Mouse (Mus musculus): Measurements from ENCODE around the gene Clpb. TPM values are rescaled to one million over a fixed set of nuclear protein-coding genes. Genes with fewer than 3 reads are reported as not detected.

Clpb gene
- polyA plus RNA-seq, 1 experiment from 2014 or later, result 40.2 TPM

DNA sequence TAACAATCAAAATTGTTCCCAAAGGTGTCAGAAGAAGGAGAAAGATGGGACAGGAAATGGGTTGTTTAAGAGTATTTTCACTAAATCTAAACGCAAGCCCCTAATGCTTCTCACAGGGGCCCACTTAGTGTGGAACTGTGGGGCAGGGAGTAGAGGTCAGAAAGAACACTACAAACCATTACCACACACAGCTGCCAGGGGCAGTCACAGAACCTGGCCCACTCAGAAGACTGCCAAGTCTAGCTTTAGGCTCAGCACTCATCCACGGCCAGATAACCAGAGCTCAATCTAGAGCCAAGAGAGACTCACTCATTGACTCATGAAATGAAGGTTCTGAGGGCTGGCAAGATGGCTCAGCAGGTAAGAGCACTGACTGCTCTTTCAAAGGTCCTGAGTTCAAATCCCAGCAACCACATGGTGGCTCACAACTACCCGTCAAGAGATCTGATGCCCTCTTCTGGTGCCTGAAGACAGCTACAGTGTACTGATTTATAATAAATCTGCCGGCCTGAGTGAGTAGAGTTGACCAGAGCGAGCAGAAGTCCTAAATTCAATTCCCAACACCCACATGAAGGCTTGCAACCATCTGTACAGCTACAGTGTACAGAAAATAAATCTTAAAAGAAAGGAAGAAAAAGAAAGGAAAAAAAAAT is 172.2 kb downstream of the Clpb start:
- 25% methylated on average over 5 of the region's 5 CpGs for WGBS
- Histone ChIP-seq H3K36me3 (ENCODE audit: control insufficient read depth, insufficient read depth, low read length) (peaks cover 28% of the 10 kb centered on the region), H3K9ac (ENCODE audit: low read length) (peak overlapping the region; percentile 95; the same call in 1 of the 2 replicates), H3K4me2 (replicated peaks; ENCODE audit: low read depth) (peak overlapping the region; percentile 91), H3K4me1 (replicated peaks; ENCODE audit: control insufficient read depth, insufficient read depth) (peaks cover 7% of the 10 kb centered on the region; the same call in 1 of the 2 replicates), H3K4me3 (ENCODE audit: low read depth, low read length) (peak overlapping the region; percentile 87), H3K27me3 (ENCODE audit: control insufficient read depth, insufficient read depth, low read length) (no peaks in the 10 kb centered on the region), H3K27ac (replicated peaks) (peak overlapping the region; percentile 94), H3K9me3 (ENCODE audit: control insufficient read depth, low read length) (no peaks in the 10 kb centered on the region)
- no peak for TF ChIP-seq EP300 (optimal IDR thresholded peaks at IDR 0.05)
- TF ChIP-seq CTCF (IDR thresholded peaks at IDR 0.05; ENCODE audit: low read depth), result peak; percentile 46
- DNase-seq (ENCODE audit: low spot score), result no peak
- no peak for ATAC-seq (ENCODE audit: low FRiP score, low TSS enrichment)

- no peak for TF ChIP-seq CTCF (IDR thresholded peaks at IDR 0.05; ENCODE audit: low read depth)
- TF ChIP-seq EP300 (optimal IDR thresholded peaks at IDR 0.05), result no peak
- peaks cover 19% of the 10 kb centered on the region for H3K36me3 ChIP-seq (ENCODE audit: control insufficient read depth, insufficient read depth, low read length)
- peak; percentile 83 for DNase-seq (ENCODE audit: low spot score)
- no peaks in the 10 kb centered on the region for H3K9me3 ChIP-seq (ENCODE audit: control insufficient read depth, low read length)
- H3K9ac ChIP-seq (ENCODE audit: low read length), result peak overlapping the region; percentile 95
- no peaks in the 10 kb centered on the region for H3K27me3 ChIP-seq (ENCODE audit: control insufficient read depth, insufficient read depth, low read length)
- ATAC-seq (ENCODE audit: low FRiP score, low TSS enrichment), result peak; percentile 36
- H3K4me3 ChIP-seq (ENCODE audit: low read depth, low read length), result peak overlapping the region; percentile 87
- WGBS, result under 1% methylated on average over 49 of the region's 63 CpGs
- H3K4me2 ChIP-seq (replicated peaks; ENCODE audit: low read depth), result peak overlapping the region; percentile 91
- peaks cover 7% of the 10 kb centered on the region; the same call in 1 of the 2 replicates for H3K4me1 ChIP-seq (replicated peaks; ENCODE audit: control insufficient read depth, insufficient read depth)
- peak overlapping the region; percentile 94 for H3K27ac ChIP-seq (replicated peaks)
These were observed 173.1 kb downstream of the Clpb start for GRCm38 (mm10) chr7:101836271-101837153.

DNA sequence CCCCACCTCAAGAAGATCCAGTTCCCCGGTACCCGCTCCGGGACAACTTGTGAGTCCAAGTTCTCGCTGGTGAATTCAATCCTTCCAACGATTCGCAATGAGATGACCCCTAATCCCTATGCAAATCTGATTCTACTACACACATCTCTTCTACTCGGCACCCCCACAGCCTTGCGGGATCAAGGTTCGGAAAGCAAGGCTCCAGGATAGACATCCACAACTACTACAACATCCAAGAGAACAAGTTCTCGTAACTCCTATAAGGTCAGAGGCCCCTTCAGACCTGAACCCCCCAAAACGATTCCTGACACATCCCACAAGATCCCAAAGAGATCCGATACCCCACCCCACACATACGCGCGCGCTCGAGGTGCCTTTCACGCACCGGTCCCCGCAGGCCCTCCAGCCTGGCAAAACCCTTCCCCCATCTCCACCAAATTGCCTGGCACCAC is 173.7 kb downstream of the Clpb start:
- Histone ChIP-seq H3K4me3 (ENCODE audit: low read depth, low read length) (peak overlapping the region; percentile 87), H3K27me3 (ENCODE audit: control insufficient read depth, insufficient read depth, low read length) (no peaks in the 10 kb centered on the region), H3K9me3 (ENCODE audit: control insufficient read depth, low read length) (no peaks in the 10 kb centered on the region), H3K36me3 (ENCODE audit: control insufficient read depth, insufficient read depth, low read length) (peaks cover 14% of the 10 kb centered on the region), H3K4me1 (replicated peaks; ENCODE audit: control insufficient read depth, insufficient read depth) (peaks cover 7% of the 10 kb centered on the region; the same call in 1 of the 2 replicates), H3K4me2 (replicated peaks; ENCODE audit: low read depth) (peak overlapping the region; percentile 91), H3K27ac (replicated peaks) (peak overlapping the region; percentile 94), H3K9ac (ENCODE audit: low read length) (peak overlapping the region; percentile 95)
- DNase-seq (ENCODE audit: low spot score) (no peak), ATAC-seq (ENCODE audit: low FRiP score, low TSS enrichment) (peak; percentile 12)
- 0% methylated on average over 20 of the region's 20 CpGs for WGBS
- TF ChIP-seq CTCF (IDR thresholded peaks at IDR 0.05; ENCODE audit: low read depth) (no peak), EP300 (optimal IDR thresholded peaks at IDR 0.05) (no peak)

- Histone ChIP-seq H3K4me2 (replicated peaks; ENCODE audit: low read depth) (peak within 1 kb of the TSS; percentile 91), H3K27ac (replicated peaks) (peak within 1 kb of the TSS; percentile 94), H3K9me3 (ENCODE audit: control insufficient read depth, low read length) (no peaks in the 10 kb centered on the region), H3K9ac (ENCODE audit: low read length) (peak within 1 kb of the TSS; percentile 95), H3K36me3 (ENCODE audit: control insufficient read depth, insufficient read depth, low read length) (peaks cover 8% of the 10 kb centered on the region), H3K27me3 (ENCODE audit: control insufficient read depth, insufficient read depth, low read length) (no peaks in the 10 kb centered on the region), H3K4me3 (ENCODE audit: low read depth, low read length) (peak within 1 kb of the TSS; percentile 87), H3K4me1 (replicated peaks; ENCODE audit: control insufficient read depth, insufficient read depth) (peaks cover 7% of the 10 kb centered on the region; the same call in 1 of the 2 replicates)
- DNase-seq (ENCODE audit: low spot score) (peak; percentile 93), ATAC-seq (ENCODE audit: low FRiP score, low TSS enrichment) (peak; percentile 84)
- peak; percentile 69 for TF ChIP-seq CTCF (IDR thresholded peaks at IDR 0.05; ENCODE audit: low read depth)
- no peak for TF ChIP-seq EP300 (optimal IDR thresholded peaks at IDR 0.05)
- 1% methylated on average over 64 of the region's 64 CpGs for WGBS
These were observed 174.4 kb downstream of the Clpb start, which contains the start of gene Inppl1 for GRCm38 (mm10) chr7:101837606-101838471. Inppl1 (minus strand) TSS chr7:101838229.

- Histone ChIP-seq H3K36me3 (ENCODE audit: control insufficient read depth, insufficient read depth, low read length) (no peaks in the 10 kb centered on the region), H3K4me1 (replicated peaks; ENCODE audit: control insufficient read depth, insufficient read depth) (no peaks in the 10 kb centered on the region), H3K4me2 (replicated peaks; ENCODE audit: low read depth) (no peak overlapping the region), H3K9ac (ENCODE audit: low read length) (no peak overlapping the region), H3K27ac (replicated peaks) (no peak overlapping the region), H3K9me3 (ENCODE audit: control insufficient read depth, low read length) (no peaks in the 10 kb centered on the region), H3K4me3 (ENCODE audit: low read depth, low read length) (no peak overlapping the region), H3K27me3 (ENCODE audit: control insufficient read depth, insufficient read depth, low read length) (no peaks in the 10 kb centered on the region)
- ATAC-seq (ENCODE audit: low FRiP score, low TSS enrichment) (no peak), DNase-seq (ENCODE audit: low spot score) (no peak)
- TF ChIP-seq EP300 (optimal IDR thresholded peaks at IDR 0.05) (no peak), CTCF (IDR thresholded peaks at IDR 0.05; ENCODE audit: low read depth) (no peak)
- 52% methylated on average over 6 of the region's 6 CpGs for WGBS
These were observed 180.8 kb downstream of the Clpb start for GRCm38 (mm10) chr7:101844186-101844585.

Other genes with a start within 250 kb of the Clpb start
- gene Pde2a, start 241.9 kb upstream of the Clpb start, polyA plus RNA-seq (2015; fragmentation: Nextera tagmentation; extraction: Ambion mirVana), result 9.2 and 9.5 TPM in 2 replicates
- gene Art2b, start 78.0 kb upstream of the Clpb start, polyA plus RNA-seq (2015; fragmentation: Nextera tagmentation; extraction: Ambion mirVana), result not detected in 2 replicates
- gene Phox2a, start 154.7 kb downstream of the Clpb start, polyA plus RNA-seq (2015; fragmentation: Nextera tagmentation; extraction: Ambion mirVana), result 3.7 and 4.4 TPM in 2 replicates
- gene Inppl1, start 174.6 kb downstream of the Clpb start, polyA plus RNA-seq (2015; fragmentation: Nextera tagmentation; extraction: Ambion mirVana), result 16.6 and 17.6 TPM in 2 replicates
- 1.3 and 2.0 TPM in 2 replicates for gene Folr2, start 193.6 kb downstream of the Clpb start, polyA plus RNA-seq (2015; fragmentation: Nextera tagmentation; extraction: Ambion mirVana)
- 38.8 and 42.7 TPM in 2 replicates for gene Anapc15, start 200.1 kb downstream of the Clpb start, polyA plus RNA-seq (2015; fragmentation: Nextera tagmentation; extraction: Ambion mirVana)
- 3.2 and 4.0 TPM in 2 replicates for gene Folr1, start 207.2 kb downstream of the Clpb start, polyA plus RNA-seq (2015; fragmentation: Nextera tagmentation; extraction: Ambion mirVana)
- gene Lamtor1, start 242.3 kb downstream of the Clpb start, polyA plus RNA-seq (2015; fragmentation: Nextera tagmentation; extraction: Ambion mirVana), result 119 and 122 TPM in 2 replicates
- gene Tomt, start 242.7 kb downstream of the Clpb start, polyA plus RNA-seq (2015; fragmentation: Nextera tagmentation; extraction: Ambion mirVana), result 0.15 TPM in 1 of 2 replicates, not detected in the other

Data from stomach, postnatal 0 days (tissue).